Mouse (Mus musculus) embryonic facial prominence, embryonic 13.5 days (tissue): ENCODE measurements around the gene Palm. TPM values are rescaled to one million over a fixed set of nuclear protein-coding genes. Genes with fewer than 3 reads are reported as not detected.

Experiments used
- ATAC-seq: fragments of 200-750 bp; cut with Nextera tagmentation; 2 replicates; pipeline ENCODE4 v1.8.0; 2017; ENCODE audit warnings: low read depth; ENCODE audit not compliant: insufficient number of reproducible peaks, insufficient read depth, low FRiP score, low TSS enrichment
- H3K27ac ChIP-seq: fragments of 300-500 bp; sonication (generic); 2 replicates; pipeline ENCODE4 v1.5.1; 2015; ENCODE audit warnings: moderate library complexity, mild to moderate bottlenecking, inconsistent platforms
- H3K27me3 ChIP-seq: fragments of 300-500 bp; sonication (generic); 2 replicates; pipeline ENCODE4 v1.6.1; 2015; ENCODE audit warnings: mild to moderate bottlenecking, inconsistent platforms
- H3K36me3 ChIP-seq: fragments of 300-500 bp; sonication (generic); 2 replicates; pipeline ENCODE4 v1.6.1; 2015; ENCODE audit warnings: mild to moderate bottlenecking, inconsistent platforms
- H3K4me1 ChIP-seq: fragments of 300-500 bp; sonication (generic); 2 replicates; pipeline ENCODE4 v1.6.1; 2015; ENCODE audit warnings: inconsistent platforms
- H3K4me2 ChIP-seq: fragments of 300-500 bp; sonication (generic); 2 replicates; pipeline ENCODE4 v1.6.1; 2015; ENCODE audit warnings: moderate library complexity, mild to moderate bottlenecking, inconsistent platforms
- H3K4me3 ChIP-seq: fragments of 300-500 bp; sonication (generic); 2 replicates; pipeline ENCODE4 v1.5.1; 2015; ENCODE audit warnings: mild to moderate bottlenecking, inconsistent platforms
- H3K9ac ChIP-seq: fragments of 300-500 bp; sonication (generic); 2 replicates; pipeline ENCODE4 v1.6.1; 2015; ENCODE audit warnings: mild to moderate bottlenecking, inconsistent platforms
- H3K9me3 ChIP-seq: fragments of 300-500 bp; sonication (generic); 2 replicates; pipeline ENCODE4 v1.6.1; 2016; ENCODE audit warnings: inconsistent platforms
- WGBS: fragments of 180-500 bp; shearing (Covaris S2); methylation state at CpG from one replicate; pipeline ENCODE4 v1.1.7; 2015; ENCODE audit warnings: mixed read lengths; 5-methylcytosine and 5-hydroxymethylcytosine counted together
- polyA plus RNA-seq: library from polyadenylated mRNA; unstranded; fragments of >200 nt; fragmentation: Nextera tagmentation; extraction: Ambion mirVana; gene quantifications from 2 replicates; pipeline ENCODE4 v1.2.1, GENCODE M21; 2015

Palm gene
- polyA plus RNA-seq, 1 experiment from 2014 or later, result 112 TPM

DNA sequence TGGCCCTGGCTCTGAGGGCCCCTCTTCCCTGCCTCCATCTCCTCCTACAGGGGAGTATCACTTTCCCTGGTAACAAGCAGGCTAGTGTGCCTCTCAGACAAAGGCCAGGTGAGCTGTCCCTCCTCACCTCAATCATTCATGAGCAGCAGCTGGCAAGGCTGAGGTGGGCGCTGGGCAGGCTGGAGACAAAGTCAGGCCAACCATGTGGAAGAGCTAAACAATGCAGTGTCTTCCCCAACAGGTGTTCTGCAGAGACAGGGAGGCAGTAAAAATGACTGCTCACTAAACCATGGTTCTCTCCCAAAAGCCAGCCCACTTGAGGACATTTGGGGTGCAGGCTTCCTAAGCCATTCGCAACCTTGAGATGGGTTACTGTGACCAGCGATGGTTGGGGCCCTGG is 58.3 kb downstream of the Palm start:
- H3K4me2 ChIP-seq, result peak overlapping the region; percentile 81
- ATAC-seq, result no peak
- no peaks in the 10 kb centered on the region for H3K9me3 ChIP-seq
- 58% methylated on average over 3 of the region's 3 CpGs for WGBS
- peak overlapping the region; percentile 100 for H3K27ac ChIP-seq
- H3K4me1 ChIP-seq, result peaks cover 38% of the 10 kb centered on the region
- H3K27me3 ChIP-seq, result no peaks in the 10 kb centered on the region
- peaks cover 5% of the 10 kb centered on the region for H3K36me3 ChIP-seq
- H3K9ac ChIP-seq, result peak overlapping the region; percentile 83; the same call in 1 of the 2 replicates
- peak overlapping the region; percentile 99 for H3K4me3 ChIP-seq

DNA sequence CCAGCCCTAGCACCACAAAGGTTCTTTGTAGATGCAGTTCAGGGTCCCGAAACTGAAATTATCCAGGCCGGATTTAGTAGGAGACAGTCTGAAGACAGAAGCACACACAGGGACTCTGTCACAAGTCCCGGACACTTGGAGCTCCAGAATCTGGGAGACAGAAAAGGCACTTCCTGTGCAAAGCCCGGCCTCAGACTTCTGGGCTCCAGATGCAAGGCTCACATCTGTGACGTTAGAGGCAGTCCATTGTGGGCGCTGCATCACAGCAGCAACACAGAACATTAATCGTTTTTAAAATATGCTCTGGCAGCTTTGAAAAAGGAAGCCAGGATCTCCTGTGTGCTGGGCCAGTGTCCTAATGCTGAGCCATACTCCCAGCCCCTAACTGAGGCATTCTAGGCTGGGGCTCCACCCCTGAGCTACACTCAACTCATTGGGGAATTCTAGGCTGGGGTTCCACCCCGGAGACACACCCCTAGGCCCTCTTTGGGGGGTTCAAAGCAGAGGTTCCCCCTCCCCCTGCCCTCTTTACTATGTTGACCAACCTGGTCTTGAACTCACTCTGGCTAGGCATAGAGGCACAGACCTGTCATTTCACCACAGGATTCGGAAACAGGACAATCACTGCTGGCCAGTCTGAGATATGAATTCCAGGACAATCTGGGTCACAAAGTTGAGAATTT is 58.9 kb downstream of the Palm start:
- Histone ChIP-seq H3K9ac (peak overlapping the region; percentile 83), H3K4me2 (peak overlapping the region; percentile 81), H3K36me3 (peaks cover 11% of the 10 kb centered on the region), H3K27me3 (no peaks in the 10 kb centered on the region), H3K4me1 (peaks cover 44% of the 10 kb centered on the region), H3K9me3 (no peaks in the 10 kb centered on the region), H3K4me3 (peak overlapping the region; percentile 99), H3K27ac (peak overlapping the region; percentile 100)
- ATAC-seq, result no peak
- 24% methylated on average over 9 of the region's 9 CpGs for WGBS

- H3K27ac ChIP-seq, result peak overlapping the region; percentile 100
- H3K4me2 ChIP-seq, result peak overlapping the region; percentile 81
- peaks cover 17% of the 10 kb centered on the region for H3K36me3 ChIP-seq
- peaks cover 49% of the 10 kb centered on the region for H3K4me1 ChIP-seq
- H3K9me3 ChIP-seq, result no peaks in the 10 kb centered on the region
- H3K9ac ChIP-seq, result peak overlapping the region; percentile 83
- no peaks in the 10 kb centered on the region for H3K27me3 ChIP-seq
- ATAC-seq, result no peak
- WGBS, result 20% methylated on average over 8 of the region's 8 CpGs
- H3K4me3 ChIP-seq, result peak overlapping the region; percentile 99
These were observed 59.5 kb downstream of the Palm start for GRCm38 (mm10) chr10:79852827-79853226.

GRCm38 (mm10) chr10:79853392-79853791 is 60.0 kb downstream of the Palm start:
- H3K4me1 ChIP-seq, result peaks cover 55% of the 10 kb centered on the region
- H3K9ac ChIP-seq, result peak overlapping the region; percentile 83
- ATAC-seq, result peak; percentile 56
- H3K36me3 ChIP-seq, result peaks cover 21% of the 10 kb centered on the region
- H3K27ac ChIP-seq, result peak overlapping the region; percentile 100
- WGBS, result under 1% methylated on average over 15 of the region's 15 CpGs
- no peaks in the 10 kb centered on the region for H3K27me3 ChIP-seq
- peak overlapping the region; percentile 99 for H3K4me3 ChIP-seq
- no peaks in the 10 kb centered on the region for H3K9me3 ChIP-seq
- peak overlapping the region; percentile 81 for H3K4me2 ChIP-seq

- Histone ChIP-seq H3K4me2 (peak within 1 kb of the TSS; percentile 99), H3K9me3 (no peaks in the 10 kb centered on the region), H3K4me3 (peak within 1 kb of the TSS; percentile 99), H3K36me3 (peaks cover 29% of the 10 kb centered on the region), H3K9ac (peak within 1 kb of the TSS; percentile 99), H3K4me1 (peaks cover 62% of the 10 kb centered on the region), H3K27ac (peak within 1 kb of the TSS; percentile 100), H3K27me3 (no peaks in the 10 kb centered on the region)
- WGBS, result under 1% methylated on average over 75 of the region's 75 CpGs
- ATAC-seq, result peak; percentile 90
These were observed 60.8 kb downstream of the Palm start, which contains the start of gene Ptbp1 for GRCm38 (mm10) chr10:79853860-79854795. Gene Ptbp1, plus strand, starts transcription at chr10:79854427.

GRCm38 (mm10) chr10:79854801-79855541 is 61.6 kb downstream of the Palm start:
- Histone ChIP-seq H3K4me3 (peak overlapping the region; percentile 99), H3K27ac (peak overlapping the region; percentile 100), H3K27me3 (no peaks in the 10 kb centered on the region), H3K9me3 (no peaks in the 10 kb centered on the region), H3K36me3 (peaks cover 37% of the 10 kb centered on the region), H3K4me2 (peak overlapping the region; percentile 99), H3K9ac (peak overlapping the region; percentile 99), H3K4me1 (peaks cover 64% of the 10 kb centered on the region)
- peak; percentile 12; the same call in 1 of the 2 replicates for ATAC-seq
- WGBS, result under 1% methylated on average over 68 of the region's 83 CpGs

DNA sequence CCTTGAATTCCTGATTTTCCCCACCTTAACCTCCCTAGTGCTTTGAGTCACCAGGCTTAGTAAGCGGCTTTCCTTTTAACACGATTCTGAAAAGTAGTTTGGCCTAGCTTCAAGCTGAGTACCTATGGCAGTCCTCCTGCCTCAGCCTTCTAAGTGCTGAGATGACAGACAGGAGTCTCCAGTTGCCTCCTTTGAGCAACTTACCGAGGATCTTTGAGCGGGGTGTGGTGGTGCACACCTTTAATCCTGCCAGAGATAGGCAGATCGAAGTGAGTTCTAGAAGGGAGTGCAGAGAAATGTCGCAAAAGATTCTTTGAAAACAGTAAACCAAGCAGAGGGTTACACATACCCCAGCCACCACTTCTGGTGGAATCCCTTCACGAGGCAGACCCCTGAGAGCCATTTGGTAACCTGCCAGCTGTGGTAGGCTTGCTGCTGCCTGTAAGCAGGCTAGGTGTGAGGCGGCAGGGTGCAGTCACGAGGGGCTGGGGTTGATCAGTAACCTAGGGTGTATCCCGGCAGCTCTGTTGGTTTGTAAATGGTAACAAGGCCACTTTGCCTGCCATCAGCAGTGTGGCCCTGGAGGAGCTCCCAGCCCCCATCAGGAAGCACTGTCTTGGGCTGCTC is 62.3 kb downstream of the Palm start:
- Histone ChIP-seq H3K4me1 (peaks cover 67% of the 10 kb centered on the region), H3K4me2 (peak overlapping the region; percentile 99), H3K9ac (peak overlapping the region; percentile 99), H3K9me3 (no peaks in the 10 kb centered on the region), H3K27ac (peak overlapping the region; percentile 100), H3K27me3 (no peaks in the 10 kb centered on the region), H3K36me3 (peaks cover 44% of the 10 kb centered on the region), H3K4me3 (peak overlapping the region; percentile 99)
- 4% methylated on average over 10 of the region's 10 CpGs for WGBS
- no peak for ATAC-seq

- ATAC-seq, result no peak
These were observed 62.9 kb downstream of the Palm start for GRCm38 (mm10) chr10:79856280-79856679.

GRCm38 (mm10) chr10:79856704-79857451 is 63.5 kb downstream of the Palm start:
- peaks cover 60% of the 10 kb centered on the region for H3K4me1 ChIP-seq
- WGBS, result 47% methylated on average over 7 of the region's 7 CpGs

More at GRCm38 (mm10) chr10:79856280-79856679, 62.9 kb downstream of the Palm start:
- peak overlapping the region; percentile 99 for H3K9ac ChIP-seq
- WGBS, result 42% methylated on average over 6 of the region's 6 CpGs
- peak overlapping the region; percentile 99 for H3K4me3 ChIP-seq
- H3K4me2 ChIP-seq, result peak overlapping the region; percentile 99
- peaks cover 50% of the 10 kb centered on the region for H3K36me3 ChIP-seq
- H3K27ac ChIP-seq, result peak overlapping the region; percentile 100; the same call in 1 of the 2 replicates
- H3K27me3 ChIP-seq, result no peaks in the 10 kb centered on the region
- peaks cover 66% of the 10 kb centered on the region for H3K4me1 ChIP-seq
- H3K9me3 ChIP-seq, result no peaks in the 10 kb centered on the region

GRCm38 (mm10) chr10:79857452-79857811 is 64.1 kb downstream of the Palm start:
- Histone ChIP-seq H3K27ac (peak overlapping the region; percentile 71), H3K27me3 (no peaks in the 10 kb centered on the region), H3K9me3 (no peaks in the 10 kb centered on the region), H3K4me2 (peak overlapping the region; percentile 99), H3K9ac (peak overlapping the region; percentile 99), H3K36me3 (peaks cover 62% of the 10 kb centered on the region), H3K4me1 (peaks cover 56% of the 10 kb centered on the region), H3K4me3 (peak overlapping the region; percentile 99)
- no peak for ATAC-seq
- WGBS, result 18% methylated on average over 4 of the region's 4 CpGs

More at GRCm38 (mm10) chr10:79856704-79857451, 63.5 kb downstream of the Palm start:
- H3K27me3 ChIP-seq, result no peaks in the 10 kb centered on the region
- no peaks in the 10 kb centered on the region for H3K9me3 ChIP-seq
- H3K4me3 ChIP-seq, result peak overlapping the region; percentile 99
- H3K36me3 ChIP-seq, result peaks cover 56% of the 10 kb centered on the region
- peak overlapping the region; percentile 99 for H3K9ac ChIP-seq
- ATAC-seq, result no peak
- peak overlapping the region; percentile 100 for H3K27ac ChIP-seq
- H3K4me2 ChIP-seq, result peak overlapping the region; percentile 99
